Mouse (Mus musculus): ENCODE results near the gene Trp53rka. TPM values are rescaled to one million over a fixed set of nuclear protein-coding genes. Genes with fewer than 3 reads are reported as not detected.

The Trp53rka gene
- polyA plus RNA-seq (2015; fragmentation: Nextera tagmentation; extraction: Ambion mirVana), result 19.8 and 20.4 TPM in 2 replicates

DNA sequence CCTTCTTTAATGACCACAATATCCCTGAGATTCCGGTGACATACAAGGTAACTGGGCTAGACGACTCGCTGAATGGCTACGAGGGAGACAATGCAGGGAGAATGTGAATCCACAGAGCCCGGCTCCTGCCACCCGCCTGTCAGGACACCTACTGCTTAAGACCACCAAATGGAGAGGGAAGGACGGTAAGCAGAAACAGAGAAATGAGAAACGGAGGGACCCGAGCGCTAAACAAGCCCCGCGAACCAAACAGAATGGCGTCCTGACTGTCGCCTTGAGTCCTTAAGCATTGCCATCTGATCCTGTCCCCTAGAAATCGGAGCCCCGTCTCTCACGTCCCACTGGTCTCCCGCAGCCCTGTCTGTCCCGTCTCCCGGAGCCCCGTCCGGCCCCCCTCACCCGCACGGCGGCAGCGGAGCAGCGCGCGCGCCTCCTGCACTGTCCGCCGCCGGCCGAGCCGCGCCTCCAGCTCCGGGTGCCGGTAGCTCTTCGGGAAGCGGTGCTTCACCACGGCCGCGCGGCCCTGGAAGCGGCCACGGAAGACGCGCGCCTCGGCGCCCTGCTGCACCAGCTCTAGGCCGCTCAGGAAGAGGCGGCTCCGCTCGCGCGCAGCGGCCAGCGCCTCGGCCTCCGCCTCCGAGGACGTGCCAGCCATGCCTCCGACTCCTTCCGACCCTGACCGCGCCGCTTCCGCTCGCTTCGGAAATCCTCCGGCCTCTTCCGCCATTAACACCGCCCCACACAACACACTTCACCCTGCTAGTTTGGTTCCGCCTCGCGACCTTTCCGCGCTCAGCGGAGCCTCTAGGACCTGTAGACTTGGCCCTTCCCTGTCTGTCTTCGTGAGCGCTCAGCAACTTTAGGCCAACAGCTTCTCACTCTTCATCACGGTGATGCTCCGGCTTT, at the start of gene Trp53rka:
Trp53rka (minus strand) TSS at position 677 of the 906 bp plus-strand sequence.

DNA sequence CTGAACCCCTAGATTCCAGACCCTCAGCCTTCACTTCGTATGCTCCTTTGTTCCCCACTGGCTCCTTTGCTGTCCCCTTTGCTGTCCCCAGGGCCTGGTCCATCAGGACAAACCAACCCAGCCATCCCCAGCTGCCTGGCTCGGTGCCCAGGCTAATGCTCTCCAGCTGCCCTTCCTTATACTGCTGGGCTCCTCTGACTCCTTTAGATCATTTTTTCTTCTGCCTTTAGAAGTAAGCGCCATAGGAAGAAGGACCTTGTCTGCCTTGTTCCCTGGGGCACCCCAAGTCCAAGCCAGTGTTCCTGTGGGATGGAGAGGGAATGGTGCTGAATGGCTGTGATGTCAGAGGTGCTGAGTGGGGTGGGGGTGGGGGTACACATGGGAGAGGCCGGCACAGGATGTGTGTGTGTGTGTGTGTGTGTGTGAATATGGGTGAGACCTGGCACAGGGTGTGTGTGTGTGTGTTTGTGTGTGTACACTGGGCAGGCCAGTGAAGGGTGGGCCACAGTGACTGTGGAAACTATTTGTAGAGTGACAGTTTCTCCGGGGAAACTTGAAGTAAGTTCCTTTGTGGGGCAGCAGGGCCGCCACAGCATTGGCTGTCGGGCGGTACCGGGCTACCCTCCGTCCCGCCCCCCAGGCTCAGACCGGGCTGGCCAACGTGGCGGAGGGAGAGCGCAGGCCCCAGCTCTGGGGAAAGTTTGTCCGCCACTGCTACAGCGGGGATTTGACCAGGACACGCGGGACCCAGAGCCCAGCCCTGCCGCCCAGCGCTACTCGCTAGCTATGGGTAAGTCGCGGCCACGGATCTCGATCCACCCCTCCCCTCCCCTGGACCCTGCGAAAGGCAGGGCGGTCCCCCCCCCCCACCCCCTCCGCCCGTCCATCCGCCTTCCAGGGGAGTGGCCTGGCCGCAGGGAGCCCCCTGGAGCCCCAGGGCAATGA, 10.4 kb upstream of the Trp53rka start, which contains the start of gene Slc2a10:
Slc2a10 (plus strand) TSS at position 529 of the 945 bp plus-strand sequence.

DNA sequence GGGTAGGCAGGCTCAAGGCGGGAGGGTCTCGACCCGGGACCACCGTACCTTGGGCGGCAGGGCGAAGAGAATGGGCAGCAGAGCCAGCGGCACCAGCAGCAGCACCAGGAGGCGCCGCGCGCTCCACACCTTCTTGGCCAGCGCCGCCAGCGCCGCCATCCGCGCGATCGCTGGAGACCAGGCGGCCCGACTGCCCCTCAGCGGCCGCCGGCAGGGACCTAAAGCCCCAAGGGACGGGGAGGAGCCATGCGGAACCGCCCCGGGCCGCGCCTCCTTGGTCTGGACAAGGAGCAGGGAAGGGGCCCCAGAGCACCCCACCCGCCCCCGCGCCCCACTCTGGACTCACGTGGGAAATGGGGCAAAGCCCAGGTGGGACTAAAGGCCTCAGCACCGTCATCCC, 20.1 kb downstream of the Trp53rka start, which contains the start of gene Slc13a3:
Slc13a3 (minus strand) TSS at position 228 of the 400 bp plus-strand sequence.

Other genes with a start within 250 kb of the Trp53rka start
- 39.6 and 61.9 TPM in 2 replicates for gene Slc35c2, start 205.5 kb downstream of the Trp53rka start, polyA plus RNA-seq (2015; fragmentation: Nextera tagmentation; extraction: Ambion mirVana)
- gene Elmo2, start 166.8 kb downstream of the Trp53rka start, polyA plus RNA-seq (2015; fragmentation: Nextera tagmentation; extraction: Ambion mirVana), result 34.6 and 35.7 TPM in 2 replicates
- gene Zfp663, start 124.6 kb downstream of the Trp53rka start, polyA plus RNA-seq (2015; fragmentation: Nextera tagmentation; extraction: Ambion mirVana), result 0.14 and 0.71 TPM in 2 replicates
- 2.5 and 2.8 TPM in 2 replicates for gene Zfp334, start 105.1 kb downstream of the Trp53rka start, polyA plus RNA-seq (2015; fragmentation: Nextera tagmentation; extraction: Ambion mirVana)
- 0.28 and 0.44 TPM in 2 replicates for gene Ocstamp, start 92.9 kb downstream of the Trp53rka start, polyA plus RNA-seq (2015; fragmentation: Nextera tagmentation; extraction: Ambion mirVana)
- gene Slc13a3, start 20.1 kb downstream of the Trp53rka start, polyA plus RNA-seq (2015; fragmentation: Nextera tagmentation; extraction: Ambion mirVana), result 1.3 and 2.1 TPM in 2 replicates
- gene Slc2a10, start 10.5 kb upstream of the Trp53rka start, polyA plus RNA-seq (2015; fragmentation: Nextera tagmentation; extraction: Ambion mirVana), result 2.5 and 3.0 TPM in 2 replicates
- 5.0 and 7.5 TPM in 2 replicates for gene Eya2, start 101.7 kb upstream of the Trp53rka start, polyA plus RNA-seq (2015; fragmentation: Nextera tagmentation; extraction: Ambion mirVana)

Measured in adrenal gland, postnatal 0 days (tissue).